Mouse (Mus musculus): ENCODE data around the gene Renbp.

DNA sequence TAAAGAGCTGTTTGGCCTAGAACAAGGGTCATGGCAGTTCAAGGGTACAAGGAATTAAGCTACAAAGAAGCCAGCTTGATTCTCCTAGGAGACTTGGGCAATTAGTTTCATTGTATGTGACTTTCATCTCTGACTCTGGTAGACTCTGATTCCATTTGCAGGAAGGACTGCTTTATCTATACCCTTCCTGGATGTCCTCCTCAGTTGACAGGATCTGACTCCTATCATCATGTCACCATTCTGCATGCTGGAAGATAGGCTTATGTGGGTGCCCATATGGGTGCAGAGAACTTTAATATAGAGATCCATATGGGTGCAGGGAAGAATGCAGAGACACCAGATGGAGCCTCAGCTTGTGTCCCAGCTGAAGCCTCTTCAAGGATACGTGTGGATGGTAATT, 38.5 kb upstream of the Renbp start:
- TF ChIP-seq CTCF (IDR thresholded peaks at IDR 0.05; ENCODE audit: low read depth): no peak
- TF ChIP-seq EP300 (IDR thresholded peaks at IDR 0.05; ENCODE audit: low read depth): no peak
